ENCODE assay signal across 29 mouse cellular contexts in the genomic region with DNA sequence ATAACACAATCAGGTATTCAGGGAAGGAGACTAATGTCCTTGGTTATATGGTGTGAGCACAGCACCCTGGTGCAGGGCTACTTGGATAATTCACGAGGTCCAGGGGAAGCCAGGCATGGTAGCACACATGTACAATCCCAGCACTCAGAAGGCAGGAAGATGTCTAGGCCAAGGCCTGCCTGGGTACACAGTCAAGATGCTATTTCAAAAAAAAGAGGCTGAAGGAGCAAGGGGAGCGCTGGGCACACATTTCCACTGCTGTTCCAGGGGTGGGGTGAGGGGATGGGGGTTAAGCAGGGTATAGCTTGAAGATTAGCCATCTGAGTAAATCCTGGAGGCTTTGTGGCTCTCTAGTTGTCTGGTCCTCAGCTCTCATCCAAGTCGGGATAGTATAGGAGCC. TPM values are rescaled to one million over a fixed set of nuclear protein-coding genes. Genes with fewer than 3 reads are reported as not detected.
DNase-seq lines count a peak whose midpoint lies in the region; ATAC-seq and TF ChIP-seq lines count a peak whose summit lies in the region.
"Had no signal": no experiment of that assay in that cellular context is flagged by ENCODE, and none has a peak within 500 bp of the region (broad histone marks: within the 10 kb centered on the region; RNA-seq: fewer than 3 reads in every experiment).

No protein-coding gene starts in this region.

- no peaks in the 10 kb centered on the region for H3K27me3 ChIP-seq in liver, embryonic 13.5 days
- no peaks in the 10 kb centered on the region for H3K27me3 ChIP-seq in liver, embryonic 11.5 days (replicated peaks; ENCODE audit: control insufficient read depth, insufficient read depth, low read length)
- no peaks in the 10 kb centered on the region for H3K27me3 ChIP-seq in testis, adult 2 months (ENCODE audit: control insufficient read depth, insufficient read depth, low read length)
- H3K27me3 ChIP-seq in hindbrain, postnatal 0 days (ENCODE audit: insufficient read depth, low read length), result no peaks in the 10 kb centered on the region
- H3K27me3 ChIP-seq: forebrain, embryonic 13.5 days; heart, embryonic 12.5 days; heart, embryonic 15.5 days; hindbrain, embryonic 12.5 days; hindbrain, embryonic 15.5 days had no signal

- H3K36me3 ChIP-seq in liver, embryonic 13.5 days, result no peaks in the 10 kb centered on the region
- H3K36me3 ChIP-seq in liver, embryonic 11.5 days (ENCODE audit: control insufficient read depth, insufficient read depth, low read length), result no peaks in the 10 kb centered on the region
- peaks cover 5% of the 10 kb centered on the region for H3K36me3 ChIP-seq in testis, adult 2 months (ENCODE audit: control insufficient read depth, insufficient read depth, low read length)
- no peaks in the 10 kb centered on the region for H3K36me3 ChIP-seq in hindbrain, postnatal 0 days (ENCODE audit: insufficient read depth, low read length)
- H3K36me3 ChIP-seq: forebrain, embryonic 10.5 days; heart, embryonic 12.5 days; heart, embryonic 15.5 days; hindbrain, embryonic 12.5 days; hindbrain, embryonic 15.5 days had no signal

- peak overlapping the region; percentile 3; the same call in 1 of the 2 replicates for H3K27ac ChIP-seq in liver, embryonic 13.5 days
- H3K27ac ChIP-seq in liver, embryonic 11.5 days (ENCODE audit: low read depth, low read length), result no peak overlapping the region
- H3K27ac ChIP-seq in testis, adult 2 months (ENCODE audit: control insufficient read depth, insufficient read depth, low read depth, low read length), result no peak overlapping the region
- H3K27ac ChIP-seq in hindbrain, postnatal 0 days, result no peak overlapping the region
- H3K27ac ChIP-seq: forebrain, embryonic 10.5 days; forebrain, embryonic 13.5 days; heart, embryonic 15.5 days; hindbrain, embryonic 12.5 days; hindbrain, embryonic 15.5 days had no signal

- WGBS in liver, embryonic 13.5 days (ENCODE audit: insufficient replicate concordance), result 78% methylated on average over 3 of the region's 3 CpGs
- 85% methylated on average over 3 of the region's 3 CpGs for WGBS in liver, embryonic 11.5 days
- 83% methylated on average over 3 of the region's 3 CpGs for WGBS in hindbrain, postnatal 0 days

- no peak for TF ChIP-seq POLR2A in testis, adult 2 months (IDR thresholded peaks at IDR 0.05; ENCODE audit: control insufficient read depth, low read depth, low read length)

- ATAC-seq in liver, embryonic 13.5 days (ENCODE audit: low read depth), result no peak
- no peak for ATAC-seq in liver, embryonic 11.5 days (replicated peaks; ENCODE audit: low FRiP score)
- no peak for ATAC-seq in hindbrain, postnatal 0 days
- ATAC-seq: CD4-positive, CD25-positive, alpha-beta regulatory T cell, adult 4 months; forebrain, embryonic 13.5 days; forebrain, embryonic 16.5 days had no signal

- H3K4me3 ChIP-seq in liver, embryonic 13.5 days (replicated peaks), result no peak overlapping the region
- H3K4me3 ChIP-seq in liver, embryonic 11.5 days (ENCODE audit: low read depth, low read length), result no peak overlapping the region
- H3K4me3 ChIP-seq in testis, adult 2 months (ENCODE audit: control insufficient read depth, low read depth, low read length), result peak overlapping the region; percentile 40
- H3K4me3 ChIP-seq in hindbrain, postnatal 0 days (ENCODE audit: low read length), result no peak overlapping the region
- H3K4me3 ChIP-seq: forebrain, embryonic 10.5 days; forebrain, embryonic 13.5 days; heart, embryonic 12.5 days; heart, embryonic 15.5 days; hindbrain, embryonic 12.5 days; hindbrain, embryonic 15.5 days had no signal

- no peaks in the 10 kb centered on the region for H3K9me3 ChIP-seq in liver, embryonic 13.5 days (replicated peaks)
- H3K9me3 ChIP-seq in liver, embryonic 11.5 days (ENCODE audit: control insufficient read depth, low read length), result no peaks in the 10 kb centered on the region
- no peaks in the 10 kb centered on the region for H3K9me3 ChIP-seq in hindbrain, postnatal 0 days (ENCODE audit: low read length)
- H3K9me3 ChIP-seq: forebrain, embryonic 10.5 days; forebrain, embryonic 13.5 days; heart, embryonic 12.5 days; heart, embryonic 15.5 days; hindbrain, embryonic 12.5 days; hindbrain, embryonic 15.5 days had no signal

- DNase-seq in heart, adult 11 months, result peak; percentile 76
- no peak for DNase-seq in heart, postnatal 4 days
- DNase-seq in liver, embryonic 13.5 days, result no peak
- no peak for DNase-seq in liver, embryonic 11.5 days (ENCODE audit: low spot score)
- DNase-seq in testis, postnatal 14 days (ENCODE audit: low spot score), result no peak
- no peak for DNase-seq in hindbrain, postnatal 0 days (ENCODE audit: low spot score)
- DNase-seq: adrenal gland, adult 2 months; adrenal gland, postnatal 14 days; cerebellum, adult 11 months; cerebellum, adult 2 months; cerebellum, adult 9-11 months; cerebellum, postnatal 25 days; gastrocnemius, postnatal 10 days; gastrocnemius, postnatal 36 days; heart, postnatal 10 days had no signal

- peak overlapping the region; percentile 26; the same call in 1 of the 2 replicates for H3K9ac ChIP-seq in liver, embryonic 13.5 days
- no peak overlapping the region for H3K9ac ChIP-seq in liver, embryonic 11.5 days (ENCODE audit: low read depth, low read length)
- H3K9ac ChIP-seq in hindbrain, postnatal 0 days (replicated peaks; ENCODE audit: low read length), result no peak overlapping the region; the same call in 1 of the 2 replicates
- H3K9ac ChIP-seq: forebrain, embryonic 13.5 days; heart, embryonic 12.5 days; heart, embryonic 15.5 days; hindbrain, embryonic 12.5 days; hindbrain, embryonic 15.5 days had no signal

- H3K4me1 ChIP-seq in liver, embryonic 13.5 days (replicated peaks), result peaks cover 69% of the 10 kb centered on the region
- peaks cover 15% of the 10 kb centered on the region for H3K4me1 ChIP-seq in liver, embryonic 11.5 days (replicated peaks; ENCODE audit: control insufficient read depth, insufficient read depth, low read length)
- H3K4me1 ChIP-seq in testis, adult 2 months (ENCODE audit: control insufficient read depth, insufficient read depth, low read length), result peaks cover 2% of the 10 kb centered on the region
- H3K4me1 ChIP-seq in hindbrain, postnatal 0 days (ENCODE audit: insufficient read depth, low read length), result peaks cover 2% of the 10 kb centered on the region; the same call in 1 of the 2 replicates

- no peak for TF ChIP-seq CTCF in testis, adult 2 months (IDR thresholded peaks at IDR 0.05; ENCODE audit: control insufficient read depth, insufficient read depth, insufficient replicate concordance, low read depth, low read length)
- TF ChIP-seq CTCF in hindbrain, postnatal 0 days (IDR thresholded peaks at IDR 0.05; ENCODE audit: low read depth), result no peak

- no peak overlapping the region for H3K4me2 ChIP-seq in liver, embryonic 13.5 days
- H3K4me2 ChIP-seq in liver, embryonic 11.5 days, result no peak overlapping the region
- H3K4me2 ChIP-seq in hindbrain, postnatal 0 days (ENCODE audit: low read depth, low read length), result no peak overlapping the region
- H3K4me2 ChIP-seq: forebrain, embryonic 13.5 days; heart, embryonic 12.5 days; heart, embryonic 15.5 days; hindbrain, embryonic 12.5 days; hindbrain, embryonic 15.5 days had no signal

RNA-seq across cellular contexts. Expression of gene Hnrnpf, which starts 3.7 kb away (rescaled TPM):
- 100 to 1,000 TPM; 468 to 481 TPM for total RNA-seq in heart, postnatal 4 days (2021)
- polyA plus RNA-seq in liver, embryonic 13.5 days (2015; fragmentation: Nextera tagmentation; extraction: Ambion mirVana), result 594 and 691 TPM in 2 replicates
- polyA plus RNA-seq in liver, embryonic 11.5 days (2014; fragmentation: Nextera tagmentation; extraction: Ambion mirVana), result 960 and 1,037 TPM in 2 replicates
- 286 and 325 TPM in 2 replicates for polyA plus RNA-seq in testis, adult 2 months (2012; rRNA removed)
- 152 and 160 TPM in 2 replicates for total RNA-seq in hindbrain, postnatal 0 days (2014; rRNA removed)
- 230 and 234 TPM in 2 replicates for polyA plus RNA-seq in hindbrain, postnatal 0 days (2015; fragmentation: Nextera tagmentation; extraction: Ambion mirVana)

RNA-seq across cellular contexts. Expression of gene Fxyd4, which starts 33.7 kb away (rescaled TPM):
- not detected for total RNA-seq in heart, postnatal 4 days (2021)
- 0.37 and 0.38 TPM in 2 replicates for polyA plus RNA-seq in liver, embryonic 13.5 days (2015; fragmentation: Nextera tagmentation; extraction: Ambion mirVana)
- polyA plus RNA-seq in liver, embryonic 11.5 days (2014; fragmentation: Nextera tagmentation; extraction: Ambion mirVana), result 1.2 and 2.1 TPM in 2 replicates
- polyA plus RNA-seq in testis, adult 2 months (2012; rRNA removed), result 3.6 TPM in 1 of 2 replicates, not detected in the other
- total RNA-seq in hindbrain, postnatal 0 days (2014; rRNA removed), result not detected in 2 replicates
- polyA plus RNA-seq in hindbrain, postnatal 0 days (2015; fragmentation: Nextera tagmentation; extraction: Ambion mirVana), result 0.91 and 1.1 TPM in 2 replicates
- total RNA-seq: adrenal gland, adult 2 months; adrenal gland, postnatal 14 days; common myeloid progenitor, adult 5-6 weeks; gastrocnemius, adult 18-20 months; gastrocnemius, postnatal 10 days; gastrocnemius, postnatal 36 days; granulocyte monocyte progenitor cell, adult 5-6 weeks; heart, adult 8-10 months; heart, postnatal 10 days; MEL had no signal
- polyA plus RNA-seq: adrenal gland, adult 2 months; cerebellum, adult 2 months had no signal

RNA-seq across cellular contexts. Expression of gene Zfp239, which starts 41.9 kb away (rescaled TPM):
- total RNA-seq in heart, postnatal 4 days (2021), result under 1 TPM; 0.38 to 0.57 TPM
- 3.0 and 4.1 TPM in 2 replicates for polyA plus RNA-seq in liver, embryonic 13.5 days (2015; fragmentation: Nextera tagmentation; extraction: Ambion mirVana)
- polyA plus RNA-seq in liver, embryonic 11.5 days (2014; fragmentation: Nextera tagmentation; extraction: Ambion mirVana), result 8.2 and 8.7 TPM in 2 replicates
- 4.6 TPM in 2 replicates for polyA plus RNA-seq in testis, adult 2 months (2012; rRNA removed)
- 19.6 and 22.1 TPM in 2 replicates for total RNA-seq in hindbrain, postnatal 0 days (2014; rRNA removed)
- polyA plus RNA-seq in hindbrain, postnatal 0 days (2015; fragmentation: Nextera tagmentation; extraction: Ambion mirVana), result 13.6 and 14.6 TPM in 2 replicates
